Mouse (Mus musculus) CD4-positive helper T cell, adult 2 months (primary cell): ENCODE data around the gene 2210016F16Rik.
A peak's percentile ranks its signal among the peaks of the same experiment; 100 is the strongest.
"Not testable (repeated sequence)": the region's sequence is repeated elsewhere in the genome, so short reads cannot be mapped to it uniquely, and the experiment has no call there.

Source experiments
- DNase-seq: peaks from one replicate; pipeline ENCODE4 v3.0.0-alpha.2; 2012; ENCODE audit warnings: low read depth, missing footprints, low spot score

The 2210016F16Rik gene

DNA sequence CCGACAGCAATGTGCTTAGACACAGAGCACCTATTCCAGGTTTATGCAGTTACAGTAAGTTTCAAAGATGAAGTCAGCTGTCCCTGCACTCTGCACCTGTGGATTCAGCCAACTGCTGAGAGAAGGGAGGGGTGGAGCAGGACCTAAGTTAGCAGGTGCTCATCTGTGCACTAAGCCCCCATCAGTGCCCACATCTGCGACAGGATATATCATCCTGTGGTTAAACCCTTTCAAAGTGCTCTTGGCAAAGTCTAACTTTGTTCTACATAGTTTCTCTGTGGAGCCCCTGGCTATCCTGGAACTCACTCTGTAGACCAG is 11.9 kb downstream of the 2210016F16Rik start:
- no peak for DNase-seq

DNA sequence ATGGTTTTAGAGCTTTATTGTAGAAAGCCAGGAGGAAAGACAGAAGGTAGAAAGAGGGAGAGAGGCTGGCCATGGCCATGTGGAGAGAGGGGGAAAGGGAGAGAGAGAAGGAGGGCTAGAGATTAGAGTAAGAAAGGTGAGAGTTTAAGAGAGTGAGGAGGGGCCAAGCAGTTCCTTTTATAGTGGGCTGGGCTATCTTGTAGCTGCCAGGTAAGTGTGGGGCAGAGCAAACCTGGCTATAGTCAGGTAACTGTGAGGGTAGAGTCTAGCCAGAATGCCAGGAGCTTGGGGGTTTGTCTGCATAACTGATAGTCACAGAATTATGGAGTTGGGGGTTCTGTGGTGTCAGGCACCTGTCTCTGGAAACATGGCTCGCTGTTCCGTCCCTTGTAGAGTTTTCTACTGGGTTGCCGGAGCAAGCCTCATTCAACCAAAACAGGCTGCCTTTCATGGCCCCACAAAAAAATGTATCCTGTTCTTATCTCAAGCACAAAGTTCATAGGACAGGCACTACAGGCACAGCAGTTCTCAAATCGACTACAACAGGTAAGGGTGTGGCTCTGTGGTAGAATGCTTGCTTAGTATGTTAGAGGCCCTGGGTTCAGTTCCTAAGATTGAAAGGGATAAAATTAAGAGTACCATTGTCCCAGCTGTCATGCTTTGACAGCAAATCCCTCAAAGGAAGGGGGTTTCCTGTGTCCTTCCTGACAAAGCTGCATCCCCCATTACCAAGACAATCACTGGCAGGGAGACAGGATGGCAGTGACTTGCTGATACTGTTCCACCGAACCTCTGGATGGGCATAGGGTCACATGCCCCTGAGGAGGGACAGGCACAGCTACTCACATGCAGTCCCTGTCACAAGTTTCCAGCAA is 12.5 kb downstream of the 2210016F16Rik start:
- no peak for DNase-seq

DNA sequence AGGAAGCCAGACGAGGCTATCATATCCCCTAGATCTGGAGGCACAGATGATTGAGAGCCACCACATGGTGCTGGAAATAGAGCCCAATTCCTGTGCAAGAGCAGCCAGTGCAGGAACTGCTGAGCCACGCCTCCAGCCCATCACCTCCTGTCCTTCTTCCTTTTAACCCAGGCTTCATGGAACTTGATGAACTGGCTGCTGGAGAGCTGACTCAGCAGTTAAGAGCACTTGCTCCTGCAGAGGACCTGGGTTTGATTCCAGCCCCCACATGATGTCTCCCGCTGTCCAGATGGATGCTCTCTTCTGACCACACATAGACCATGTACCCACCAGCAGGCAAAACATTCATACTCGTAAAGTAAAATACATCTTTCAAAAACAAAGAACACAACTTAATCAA is 16.2 kb downstream of the 2210016F16Rik start:
- DNase-seq: no peak

DNA sequence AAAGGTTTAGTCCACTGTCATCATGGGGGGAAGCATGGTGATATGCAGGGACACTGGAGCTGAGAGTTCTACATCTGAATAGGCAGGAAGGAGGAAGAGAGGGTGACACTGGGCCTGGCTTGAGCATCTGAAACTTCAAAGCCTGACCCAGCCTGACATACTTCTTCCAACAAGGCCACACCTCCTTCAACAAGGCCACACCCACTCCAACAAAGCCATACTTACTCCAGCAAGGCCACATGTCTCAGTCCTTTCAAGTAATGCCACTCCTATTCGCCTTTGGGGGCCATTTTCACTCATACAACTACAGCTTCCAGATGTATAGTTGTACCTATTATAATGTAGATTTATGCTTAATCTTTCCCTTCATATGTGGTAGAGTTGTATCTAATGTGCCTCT is 17.4 kb downstream of the 2210016F16Rik start:
- DNase-seq: no peak

DNA sequence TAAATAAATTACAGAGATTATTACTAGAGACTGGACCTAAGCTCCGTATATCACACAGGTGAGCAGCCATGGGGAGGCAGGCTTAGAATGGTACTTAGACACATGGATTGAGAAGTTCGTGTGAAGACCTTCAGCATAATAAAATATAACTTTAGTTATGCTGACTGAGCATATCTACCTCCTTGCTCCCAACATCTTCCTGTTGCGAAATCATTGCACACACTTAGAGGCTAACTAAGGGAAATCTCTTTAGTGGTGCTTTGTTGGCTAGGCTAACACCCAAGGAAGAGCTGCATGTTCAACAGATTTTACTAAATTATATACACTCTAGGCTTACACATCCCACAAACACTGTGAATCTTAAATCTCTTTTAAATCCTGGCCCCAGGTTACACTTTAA is 18.7 kb downstream of the 2210016F16Rik start:
- DNase-seq: no peak

DNA sequence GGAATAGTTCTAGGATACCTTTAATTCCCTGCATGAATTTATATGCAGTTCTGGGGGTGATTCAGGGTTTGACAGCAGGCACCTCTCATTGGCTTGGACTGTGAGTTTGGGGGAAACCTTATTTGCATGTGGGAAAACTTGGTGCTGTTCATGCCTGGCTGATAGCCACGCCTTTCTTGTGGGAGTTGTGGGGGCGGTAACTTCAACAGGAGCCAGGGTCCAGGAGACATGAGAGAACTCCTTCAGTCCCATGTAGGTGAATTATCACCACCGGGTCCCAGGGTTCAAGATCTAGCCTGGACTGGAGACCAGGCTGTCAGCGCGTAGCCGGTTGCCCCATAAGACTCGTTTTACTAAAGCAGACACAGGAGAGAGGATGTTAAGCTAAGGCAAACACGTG is 19.8 kb downstream of the 2210016F16Rik start:
- DNase-seq: not testable (repeated sequence)

DNA sequence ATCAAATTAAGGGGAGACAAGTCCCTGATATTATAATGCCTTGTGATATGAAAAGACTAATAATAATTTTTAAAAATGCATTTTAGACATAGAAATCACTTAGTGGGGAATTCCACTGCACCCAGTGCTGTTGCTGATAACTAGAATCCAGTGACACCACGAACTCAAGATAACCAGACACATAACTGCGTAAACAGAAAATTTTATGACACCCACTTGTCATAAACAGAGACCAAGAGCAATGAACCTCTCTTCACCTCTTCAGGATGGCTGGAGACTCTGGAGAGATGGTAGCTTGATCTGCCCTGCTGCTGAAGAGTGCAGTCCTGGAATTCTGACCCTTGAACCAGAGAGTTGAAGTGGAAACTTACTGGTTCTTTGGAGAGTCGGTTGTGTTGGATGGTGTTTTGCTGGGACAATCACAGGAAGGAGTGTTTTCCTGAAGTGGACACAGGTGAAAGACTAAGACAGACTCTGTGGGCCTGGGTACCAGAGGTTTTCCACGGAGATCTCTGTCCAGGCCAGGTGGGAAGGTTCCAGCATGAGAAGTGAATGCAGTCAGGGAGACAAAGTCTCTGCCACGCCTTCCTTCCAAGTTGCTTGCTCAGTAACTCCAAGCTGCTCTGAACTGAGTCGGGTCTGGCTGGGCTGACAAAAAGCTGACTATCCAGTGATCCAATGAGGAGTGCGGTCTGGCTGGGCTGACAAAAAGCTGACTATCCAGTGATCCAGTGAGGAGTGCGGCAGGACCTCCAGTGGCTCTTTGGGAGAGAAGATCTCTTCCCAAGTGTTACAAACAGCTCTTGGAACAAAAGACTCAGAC is 20.5 kb downstream of the 2210016F16Rik start:
- DNase-seq: no peak

DNA sequence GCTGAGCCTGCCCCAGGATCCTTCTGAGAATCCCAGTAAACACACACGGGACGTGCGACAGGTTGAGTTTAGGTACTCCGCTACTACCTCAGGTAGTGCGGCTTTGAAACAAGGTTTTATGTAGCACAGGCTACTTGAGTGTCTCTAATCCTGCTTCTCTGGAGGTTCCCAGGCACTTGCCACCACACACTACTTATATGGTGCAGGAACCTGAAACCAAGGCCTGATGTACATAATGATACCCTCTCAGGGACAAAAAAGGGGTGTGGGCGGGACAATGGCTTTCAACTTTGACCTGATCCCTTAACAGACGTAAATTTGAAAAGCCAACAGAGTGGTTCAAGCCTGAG is 25.7 kb downstream of the 2210016F16Rik start:
- DNase-seq: no peak

DNA sequence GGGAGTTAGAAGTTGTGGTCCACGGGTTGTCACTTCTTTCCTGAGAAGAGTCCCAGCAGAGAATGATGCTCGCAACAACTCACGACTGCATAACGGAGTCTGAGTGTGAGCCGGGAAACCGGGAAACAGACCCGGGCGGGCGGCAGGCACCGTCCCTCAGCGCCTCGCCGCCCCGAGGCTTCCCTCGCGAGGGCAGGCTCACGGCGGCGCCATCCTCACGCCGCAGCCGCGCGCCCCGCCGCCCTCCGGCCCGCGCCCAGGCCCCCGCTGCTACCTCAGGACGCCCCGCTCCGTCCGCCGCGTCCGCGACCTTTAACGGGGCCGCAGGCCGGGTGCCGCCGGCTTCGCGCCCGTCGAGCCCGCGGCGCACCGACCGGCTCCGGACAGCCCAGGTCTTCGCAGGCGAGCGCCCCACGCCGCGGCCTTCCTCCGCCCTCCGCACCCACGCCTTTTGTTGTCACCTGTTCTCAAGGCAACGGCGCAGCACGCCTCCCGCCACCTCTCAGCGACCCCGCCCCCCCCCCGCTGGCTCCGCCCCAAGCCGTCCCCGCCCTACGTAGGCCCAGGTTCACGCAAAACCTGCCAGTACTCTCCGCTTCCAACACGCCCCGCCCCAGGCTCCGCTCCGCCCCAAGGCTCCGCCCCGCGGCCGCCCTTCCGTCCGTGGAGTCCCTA is 26.3 kb downstream of the 2210016F16Rik start, which contains the start of gene Kif27:
TSS of gene Kif27 (minus strand) at position 494 of the 675 bp plus-strand sequence.
- peak; percentile 94 for DNase-seq

DNA sequence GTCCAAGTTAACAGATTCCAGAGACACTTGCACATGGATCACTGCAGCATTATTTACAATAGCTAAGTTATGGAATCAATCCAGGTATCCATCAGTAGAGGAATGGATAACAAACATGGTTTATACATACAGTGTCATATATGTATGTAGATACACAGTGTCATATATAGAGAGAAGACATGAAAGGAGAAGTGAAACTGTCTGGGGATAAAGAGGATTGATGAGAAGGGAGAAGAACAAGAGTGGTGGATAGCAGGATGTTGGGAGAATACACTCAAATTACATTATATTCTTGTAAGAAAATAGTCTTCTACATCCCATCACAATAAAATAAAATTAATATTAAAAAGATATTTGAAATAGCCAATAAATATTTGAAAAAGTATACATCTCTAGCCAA is 32.0 kb downstream of the 2210016F16Rik start:
- DNase-seq: no peak

DNA sequence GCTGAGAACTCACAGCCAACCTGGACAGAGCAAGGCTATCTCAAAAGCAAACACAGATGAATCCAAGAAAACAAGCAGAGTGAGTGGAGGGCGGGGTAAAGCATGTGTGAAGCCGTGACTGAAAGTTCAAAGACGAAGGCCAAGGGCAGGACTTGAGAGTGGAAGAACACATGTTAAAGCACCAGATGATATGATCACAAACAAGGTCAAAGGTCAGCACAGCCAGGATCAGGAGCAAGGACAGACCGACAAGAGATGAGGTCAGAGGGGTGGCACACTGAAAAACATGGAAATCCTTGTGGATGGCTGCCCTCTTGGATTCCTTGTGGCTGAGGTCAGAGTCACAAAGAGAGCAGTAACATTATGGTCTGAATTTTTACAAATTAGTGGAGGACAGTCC is 34.4 kb downstream of the 2210016F16Rik start:
- no peak for DNase-seq

DNA sequence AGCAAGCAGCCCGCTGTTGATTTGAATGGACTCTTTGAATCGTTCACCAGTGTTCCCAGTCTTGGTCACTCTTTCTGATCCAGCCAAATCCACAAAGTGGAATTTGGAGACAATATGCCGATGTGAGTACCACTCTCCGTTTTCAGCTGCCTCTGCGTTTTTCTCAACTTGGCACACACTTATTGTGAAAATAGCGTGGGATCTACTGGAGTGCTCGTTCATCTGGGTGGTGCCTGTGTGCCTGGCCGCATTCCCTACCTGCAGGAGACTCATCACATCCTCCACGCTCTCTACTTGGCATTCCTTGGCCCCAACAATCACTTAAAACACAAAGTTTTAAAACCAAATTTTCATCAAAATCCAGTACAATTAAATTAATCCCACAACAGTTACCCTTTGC is 40.5 kb downstream of the 2210016F16Rik start:
- DNase-seq: no peak

DNA sequence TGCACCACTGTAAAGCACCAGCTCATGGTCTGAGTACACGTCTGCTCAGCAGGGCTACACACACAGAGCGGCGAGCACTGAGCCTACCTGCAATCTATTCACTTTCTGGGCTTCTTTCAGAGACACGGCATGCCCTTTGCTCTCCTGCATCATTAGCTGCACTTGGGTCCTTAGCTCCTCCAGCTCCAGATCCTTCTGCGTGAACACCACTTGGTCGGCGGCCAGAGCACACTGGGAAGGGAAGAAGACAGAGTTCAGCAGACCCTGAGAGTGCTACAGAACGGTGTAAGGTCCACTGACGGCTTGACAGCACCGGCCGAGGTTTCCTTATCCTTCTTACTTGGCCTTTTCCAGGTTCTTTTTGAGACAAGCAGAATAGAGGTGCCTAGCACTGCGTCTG is 47.6 kb downstream of the 2210016F16Rik start:
- no peak for DNase-seq

DNA sequence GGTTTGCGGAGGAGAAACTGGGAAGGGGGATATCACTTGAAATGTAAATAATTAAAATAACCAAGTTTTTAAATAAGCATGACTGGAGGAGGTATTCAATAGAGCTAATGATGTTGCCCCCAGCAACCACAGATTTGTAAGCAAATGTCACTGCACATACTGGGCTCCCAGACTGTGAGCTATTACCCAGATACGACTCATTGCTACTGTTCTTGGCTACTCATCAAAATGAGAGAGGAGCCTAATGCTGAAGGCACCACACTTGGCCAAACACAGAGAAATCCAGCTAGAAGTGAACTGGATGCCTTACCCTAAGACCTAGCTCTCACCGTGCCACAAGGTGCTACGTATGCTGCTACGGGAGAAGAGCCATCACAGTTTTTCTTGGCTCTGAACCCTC is 50.9 kb downstream of the 2210016F16Rik start:
- no peak for DNase-seq
